Mouse (Mus musculus): ENCODE data around the gene Agap1. TPM values are rescaled to one million over a fixed set of nuclear protein-coding genes. Genes with fewer than 3 reads are reported as not detected.
A peak's percentile ranks its signal among the peaks of the same experiment; 100 is the strongest.

Agap1 gene
- polyA plus RNA-seq, 1 experiment from 2014 or later = 11.3 TPM

GRCm38 (mm10) chr1:89913611-89914010, 459.0 kb downstream of the Agap1 start:
- no peaks in the 10 kb centered on the region for H3K36me3 ChIP-seq
- no peak overlapping the region for H3K4me2 ChIP-seq
- no peak overlapping the region for H3K4me3 ChIP-seq (replicated peaks)
- WGBS = 80% methylated on average over 4 of the region's 4 CpGs
- no peak overlapping the region for H3K27ac ChIP-seq
- H3K27me3 ChIP-seq = peaks cover 38% of the 10 kb centered on the region
- ATAC-seq (replicated peaks; ENCODE audit: low FRiP score) = no peak
- no peaks in the 10 kb centered on the region for H3K4me1 ChIP-seq
- H3K9me3 ChIP-seq (replicated peaks) = no peaks in the 10 kb centered on the region
- no peak overlapping the region for H3K9ac ChIP-seq

- Histone ChIP-seq H3K4me2 (no peak overlapping the region), H3K4me1 (peaks cover 14% of the 10 kb centered on the region), H3K36me3 (no peaks in the 10 kb centered on the region), H3K27me3 (peaks cover 75% of the 10 kb centered on the region), H3K4me3 (replicated peaks) (no peak overlapping the region), H3K27ac (no peak overlapping the region), H3K9ac (no peak overlapping the region), H3K9me3 (replicated peaks) (no peaks in the 10 kb centered on the region)
- ATAC-seq (replicated peaks; ENCODE audit: low FRiP score) = no peak
- WGBS = 38% methylated on average over 17 of the region's 18 CpGs
Measured at GRCm38 (mm10) chr1:89918111-89918510, 463.5 kb downstream of the Agap1 start.

- H3K36me3 ChIP-seq = no peaks in the 10 kb centered on the region
- ATAC-seq (replicated peaks; ENCODE audit: low FRiP score) = no peak
- no peaks in the 10 kb centered on the region for H3K9me3 ChIP-seq (replicated peaks)
- WGBS = 52% methylated on average over 6 of the region's 6 CpGs
- H3K4me1 ChIP-seq = peaks cover 23% of the 10 kb centered on the region
- peaks cover 85% of the 10 kb centered on the region for H3K27me3 ChIP-seq
- no peak overlapping the region for H3K27ac ChIP-seq
- H3K4me2 ChIP-seq = no peak overlapping the region
- no peak overlapping the region for H3K9ac ChIP-seq
- H3K4me3 ChIP-seq (replicated peaks) = no peak overlapping the region
Measured at GRCm38 (mm10) chr1:89919206-89919605, 464.6 kb downstream of the Agap1 start.

GRCm38 (mm10) chr1:89921806-89922205, 467.2 kb downstream of the Agap1 start:
- WGBS = 4% methylated on average over 10 of the region's 10 CpGs
- no peaks in the 10 kb centered on the region for H3K36me3 ChIP-seq
- no peak overlapping the region for H3K27ac ChIP-seq
- no peaks in the 10 kb centered on the region for H3K9me3 ChIP-seq (replicated peaks)
- H3K4me1 ChIP-seq = peaks cover 35% of the 10 kb centered on the region
- 0 out of 2 replicates have a peak overlapping the region, but pooled peaks have one; percentile 48 for H3K4me2 ChIP-seq
- no peak overlapping the region for H3K9ac ChIP-seq
- H3K4me3 ChIP-seq (replicated peaks) = no peak overlapping the region
- H3K27me3 ChIP-seq = peaks cover 100% of the 10 kb centered on the region
- ATAC-seq (replicated peaks; ENCODE audit: low FRiP score) = no peak

GRCm38 (mm10) chr1:89922282-89922681, 467.7 kb downstream of the Agap1 start:
- H3K4me2 ChIP-seq = peak overlapping the region; percentile 48; the same call in 1 of the 2 replicates
- no peak overlapping the region for H3K4me3 ChIP-seq (replicated peaks)
- WGBS = 2% methylated on average over 7 of the region's 7 CpGs
- peaks cover 39% of the 10 kb centered on the region for H3K4me1 ChIP-seq
- no peaks in the 10 kb centered on the region for H3K36me3 ChIP-seq
- H3K27me3 ChIP-seq = peaks cover 100% of the 10 kb centered on the region
- no peaks in the 10 kb centered on the region for H3K9me3 ChIP-seq (replicated peaks)
- ATAC-seq (replicated peaks; ENCODE audit: low FRiP score) = no peak
- H3K27ac ChIP-seq = no peak overlapping the region
- H3K9ac ChIP-seq = no peak overlapping the region

GRCm38 (mm10) chr1:89922883-89923641, 468.5 kb downstream of the Agap1 start:
- whole genome bisulfite sequencing = 2% methylated on average over 41 of the region's 41 CpGs
- Histone ChIP-seq H3K9me3 (replicated peaks) (no peaks in the 10 kb centered on the region), H3K27me3 (peaks cover 100% of the 10 kb centered on the region), H3K36me3 (no peaks in the 10 kb centered on the region), H3K4me3 (replicated peaks) (peak overlapping the region; percentile 25), H3K9ac (no peak overlapping the region), H3K4me1 (peaks cover 45% of the 10 kb centered on the region), H3K4me2 (peak overlapping the region; percentile 48), H3K27ac (no peak overlapping the region)
- ATAC-seq (replicated peaks; ENCODE audit: low FRiP score) = no peak

- 11% methylated on average over 14 of the region's 14 CpGs for WGBS
- Histone ChIP-seq H3K9me3 (replicated peaks) (no peaks in the 10 kb centered on the region), H3K4me3 (replicated peaks) (peak overlapping the region; percentile 25; the same call in 1 of the 2 replicates), H3K4me1 (peaks cover 48% of the 10 kb centered on the region), H3K27ac (no peak overlapping the region), H3K4me2 (peak overlapping the region; percentile 48), H3K36me3 (no peaks in the 10 kb centered on the region), H3K27me3 (peaks cover 100% of the 10 kb centered on the region), H3K9ac (no peak overlapping the region)
- ATAC-seq (replicated peaks; ENCODE audit: low FRiP score) = no peak
Measured at GRCm38 (mm10) chr1:89923642-89924020, 469.0 kb downstream of the Agap1 start.

GRCm38 (mm10) chr1:89925501-89926190, 471.0 kb downstream of the Agap1 start:
- Histone ChIP-seq H3K27me3 (peaks cover 100% of the 10 kb centered on the region), H3K4me2 (no peak overlapping the region), H3K27ac (no peak overlapping the region), H3K4me1 (peaks cover 66% of the 10 kb centered on the region), H3K4me3 (replicated peaks) (no peak overlapping the region), H3K36me3 (no peaks in the 10 kb centered on the region), H3K9me3 (replicated peaks) (no peaks in the 10 kb centered on the region), H3K9ac (no peak overlapping the region)
- no peak for ATAC-seq (replicated peaks; ENCODE audit: low FRiP score)
- WGBS = 19% methylated on average over 12 of the region's 12 CpGs

GRCm38 (mm10) chr1:89926583-89927060, 472.0 kb downstream of the Agap1 start:
- Histone ChIP-seq H3K9me3 (replicated peaks) (no peaks in the 10 kb centered on the region), H3K27ac (no peak overlapping the region), H3K27me3 (peaks cover 100% of the 10 kb centered on the region), H3K9ac (no peak overlapping the region), H3K4me3 (replicated peaks) (peak overlapping the region; percentile 45), H3K4me1 (peaks cover 76% of the 10 kb centered on the region), H3K36me3 (no peaks in the 10 kb centered on the region), H3K4me2 (peak overlapping the region; percentile 80)
- WGBS = 9% methylated on average over 9 of the region's 9 CpGs
- ATAC-seq (replicated peaks; ENCODE audit: low FRiP score) = no peak

- H3K4me3 ChIP-seq (replicated peaks) = peak overlapping the region; percentile 45
- WGBS = 1% methylated on average over 36 of the region's 36 CpGs
- H3K27me3 ChIP-seq = peaks cover 100% of the 10 kb centered on the region
- H3K9me3 ChIP-seq (replicated peaks) = no peaks in the 10 kb centered on the region
- no peak overlapping the region for H3K9ac ChIP-seq
- no peak for ATAC-seq (replicated peaks; ENCODE audit: low FRiP score)
- peaks cover 72% of the 10 kb centered on the region for H3K4me1 ChIP-seq
- H3K27ac ChIP-seq = no peak overlapping the region
- no peaks in the 10 kb centered on the region for H3K36me3 ChIP-seq
- peak overlapping the region; percentile 80 for H3K4me2 ChIP-seq
Measured at GRCm38 (mm10) chr1:89927061-89927661, 472.6 kb downstream of the Agap1 start.

- H3K9me3 ChIP-seq (replicated peaks) = no peaks in the 10 kb centered on the region
- H3K27me3 ChIP-seq = peaks cover 99% of the 10 kb centered on the region
- H3K4me2 ChIP-seq = peak overlapping the region; percentile 39
- peak overlapping the region; percentile 13; the same call in 1 of the 2 replicates for H3K4me3 ChIP-seq (replicated peaks)
- ATAC-seq (replicated peaks; ENCODE audit: low FRiP score) = no peak
- WGBS = 8% methylated on average over 25 of the region's 25 CpGs
- no peak overlapping the region for H3K27ac ChIP-seq
- H3K9ac ChIP-seq = no peak overlapping the region
- no peaks in the 10 kb centered on the region for H3K36me3 ChIP-seq
- peaks cover 59% of the 10 kb centered on the region for H3K4me1 ChIP-seq
Measured at GRCm38 (mm10) chr1:89928676-89929075, 474.1 kb downstream of the Agap1 start.

GRCm38 (mm10) chr1:89929181-89929580, 474.6 kb downstream of the Agap1 start:
- H3K36me3 ChIP-seq = no peaks in the 10 kb centered on the region
- H3K4me1 ChIP-seq = peaks cover 57% of the 10 kb centered on the region
- peak overlapping the region; percentile 39 for H3K4me2 ChIP-seq
- peaks cover 99% of the 10 kb centered on the region for H3K27me3 ChIP-seq
- peak overlapping the region; percentile 13; the same call in 1 of the 2 replicates for H3K4me3 ChIP-seq (replicated peaks)
- H3K9me3 ChIP-seq (replicated peaks) = no peaks in the 10 kb centered on the region
- no peak for ATAC-seq (replicated peaks; ENCODE audit: low FRiP score)
- H3K27ac ChIP-seq = no peak overlapping the region
- no peak overlapping the region for H3K9ac ChIP-seq
- 2% methylated on average over 6 of the region's 6 CpGs for WGBS
